Mouse (Mus musculus) lung, embryonic 15.5 days (tissue): Measurements from ENCODE around the gene Abcb11. TPM values are rescaled to one million over a fixed set of nuclear protein-coding genes. Genes with fewer than 3 reads are reported as not detected.

ENCODE experiments used
- polyA plus RNA-seq: library from polyadenylated mRNA; unstranded; fragments of >200 nt; fragmentation: Nextera tagmentation; extraction: Ambion mirVana; gene quantifications from 2 replicates; pipeline ENCODE4 v1.2.1, GENCODE M21; 2015

Gene Abcb11
- polyA plus RNA-seq, 1 experiment from 2014 or later, result 0.04 TPM

Other genes starting within 250 kb of the Abcb11 start
- 15.2 and 16.3 TPM in 2 replicates for gene Nostrin, start 206.8 kb downstream of the Abcb11 start, polyA plus RNA-seq
- 181 and 183 TPM in 2 replicates for gene Spc25, start 136.4 kb downstream of the Abcb11 start, polyA plus RNA-seq
- not detected in 2 replicates for gene G6pc2, start 131.5 kb downstream of the Abcb11 start, polyA plus RNA-seq
- gene Dhrs9, start 37.8 kb upstream of the Abcb11 start, polyA plus RNA-seq, result not detected in 2 replicates
- gene Lrp2, start 243.4 kb upstream of the Abcb11 start, polyA plus RNA-seq, result 0.38 and 0.87 TPM in 2 replicates